Mouse (Mus musculus) neural tube, embryonic 13.5 days (tissue): ENCODE data around the gene Olfr156. TPM values are rescaled to one million over a fixed set of nuclear protein-coding genes. Genes with fewer than 3 reads are reported as not detected.

Source experiments
- ATAC-seq: fragments of 200-750 bp; cut with Nextera tagmentation; 2 replicates; pipeline ENCODE4 v1.8.0; 2017; ENCODE audit warnings: low read depth, mild to moderate bottlenecking, moderate TSS enrichment, moderate library complexity
- H3K27ac ChIP-seq: fragments of 300-500 bp; sonication (generic); replicated peaks from 2 replicates; pipeline ENCODE4 v1.5.1; 2015; ENCODE audit warnings: moderate library complexity, mild to moderate bottlenecking, inconsistent platforms
- H3K27me3 ChIP-seq: fragments of 300-500 bp; sonication (generic); 2 replicates; pipeline ENCODE4 v1.6.1; 2015; ENCODE audit warnings: mild to moderate bottlenecking, inconsistent platforms
- H3K36me3 ChIP-seq: fragments of 300-500 bp; sonication (generic); 2 replicates; pipeline ENCODE4 v1.6.1; 2015; ENCODE audit warnings: mild to moderate bottlenecking, inconsistent platforms
- H3K4me1 ChIP-seq: fragments of 300-500 bp; sonication (generic); replicated peaks from 2 replicates; pipeline ENCODE4 v1.6.1; 2015; ENCODE audit warnings: inconsistent platforms
- H3K4me2 ChIP-seq: fragments of 300-500 bp; sonication (generic); 2 replicates; pipeline ENCODE4 v1.6.1; 2015; ENCODE audit warnings: inconsistent platforms, mild to moderate bottlenecking, moderate library complexity
- H3K4me3 ChIP-seq: fragments of 300-500 bp; sonication (generic); 2 replicates; pipeline ENCODE4 v1.5.1; 2015; ENCODE audit warnings: mild to moderate bottlenecking, inconsistent platforms
- H3K9ac ChIP-seq: fragments of 300-500 bp; sonication (generic); 2 replicates; pipeline ENCODE4 v1.6.1; 2015; ENCODE audit warnings: moderate library complexity, mild to moderate bottlenecking, inconsistent platforms
- H3K9me3 ChIP-seq: fragments of 300-500 bp; sonication (generic); 2 replicates; pipeline ENCODE4 v1.6.1; 2016; ENCODE audit warnings: inconsistent platforms
- WGBS: fragments of 180-500 bp; shearing (Covaris S2); methylation state at CpG from one replicate; pipeline ENCODE4 v1.1.7; 2015; 5-methylcytosine and 5-hydroxymethylcytosine counted together
- polyA plus RNA-seq: library from polyadenylated mRNA; unstranded; fragments of >200 nt; fragmentation: Nextera tagmentation; extraction: Ambion mirVana; gene quantifications from 2 replicates; pipeline ENCODE4 v1.2.1, GENCODE M21; 2015

Gene Olfr156
- not detected in 2 replicates for polyA plus RNA-seq

GRCm38 (mm10) chr4:43823845-43824337, at the start of gene Olfr156:
Olfr156 (minus strand) TSS chr4:43823895.
- Histone ChIP-seq H3K4me1 (no peaks in the 10 kb centered on the region), H3K27ac (no peak within 1 kb of the TSS), H3K9ac (no peak within 1 kb of the TSS), H3K9me3 (no peaks in the 10 kb centered on the region), H3K4me2 (no peak within 1 kb of the TSS), H3K4me3 (no peak within 1 kb of the TSS), H3K27me3 (no peaks in the 10 kb centered on the region), H3K36me3 (no peaks in the 10 kb centered on the region)
- WGBS, result 22% methylated on average over 7 of the region's 7 CpGs
- ATAC-seq, result no peak

GRCm38 (mm10) chr4:43869821-43870220, 46.1 kb upstream of the Olfr156 start:
- no peak for ATAC-seq
- no peak overlapping the region for H3K4me2 ChIP-seq
- H3K4me1 ChIP-seq, result peaks cover 4% of the 10 kb centered on the region; the same call in 1 of the 2 replicates
- H3K27me3 ChIP-seq, result no peaks in the 10 kb centered on the region
- 90% methylated on average over 10 of the region's 10 CpGs for WGBS
- no peaks in the 10 kb centered on the region for H3K36me3 ChIP-seq
- H3K9me3 ChIP-seq, result 0 out of 2 replicates have a peak, but pooled peaks cover 7% of the 10 kb centered on the region
- H3K27ac ChIP-seq, result no peak overlapping the region
- no peak overlapping the region for H3K4me3 ChIP-seq
- no peak overlapping the region for H3K9ac ChIP-seq

GRCm38 (mm10) chr4:43863298-43863697, 39.6 kb upstream of the Olfr156 start:
- H3K27ac ChIP-seq, result no peak overlapping the region
- H3K4me1 ChIP-seq, result no peaks in the 10 kb centered on the region
- H3K27me3 ChIP-seq, result no peaks in the 10 kb centered on the region
- H3K9me3 ChIP-seq, result no peaks in the 10 kb centered on the region
- H3K4me3 ChIP-seq, result no peak overlapping the region
- H3K9ac ChIP-seq, result no peak overlapping the region
- 72% methylated on average over 4 of the region's 4 CpGs for WGBS
- no peaks in the 10 kb centered on the region for H3K36me3 ChIP-seq
- ATAC-seq, result no peak
- no peak overlapping the region for H3K4me2 ChIP-seq

- H3K4me1 ChIP-seq, result no peaks in the 10 kb centered on the region
- H3K9ac ChIP-seq, result no peak overlapping the region
- no peak overlapping the region for H3K4me2 ChIP-seq
- H3K27ac ChIP-seq, result no peak overlapping the region
- no peaks in the 10 kb centered on the region for H3K27me3 ChIP-seq
- no peak overlapping the region for H3K4me3 ChIP-seq
- no peak for ATAC-seq
- WGBS, result 22% methylated on average over 14 of the region's 14 CpGs
- H3K36me3 ChIP-seq, result no peaks in the 10 kb centered on the region
- no peaks in the 10 kb centered on the region for H3K9me3 ChIP-seq
Measured at GRCm38 (mm10) chr4:43860744-43861519, 37.2 kb upstream of the Olfr156 start.

GRCm38 (mm10) chr4:43859886-43860285, 36.2 kb upstream of the Olfr156 start:
- Histone ChIP-seq H3K9ac (no peak overlapping the region), H3K36me3 (no peaks in the 10 kb centered on the region), H3K9me3 (no peaks in the 10 kb centered on the region), H3K4me3 (no peak overlapping the region), H3K27ac (no peak overlapping the region), H3K4me2 (no peak overlapping the region), H3K4me1 (no peaks in the 10 kb centered on the region), H3K27me3 (no peaks in the 10 kb centered on the region)
- WGBS, result 79% methylated on average over 10 of the region's 10 CpGs
- no peak for ATAC-seq

GRCm38 (mm10) chr4:43854101-43854500, 30.4 kb upstream of the Olfr156 start:
- ATAC-seq, result no peak
- WGBS, result 79% methylated on average over 8 of the region's 8 CpGs
- H3K36me3 ChIP-seq, result no peaks in the 10 kb centered on the region
- no peak overlapping the region for H3K27ac ChIP-seq
- H3K4me3 ChIP-seq, result no peak overlapping the region
- no peak overlapping the region for H3K9ac ChIP-seq
- no peaks in the 10 kb centered on the region for H3K27me3 ChIP-seq
- no peaks in the 10 kb centered on the region for H3K4me1 ChIP-seq
- H3K9me3 ChIP-seq, result no peaks in the 10 kb centered on the region
- H3K4me2 ChIP-seq, result no peak overlapping the region

GRCm38 (mm10) chr4:43851265-43851664, 27.6 kb upstream of the Olfr156 start, which contains the start of gene Olfr155:
Olfr155 (plus strand) TSS chr4:43851565.
- 89% methylated on average over 6 of the region's 6 CpGs for WGBS
- Histone ChIP-seq H3K4me1 (no peaks in the 10 kb centered on the region), H3K27ac (no peak within 1 kb of the TSS), H3K9ac (no peak within 1 kb of the TSS), H3K4me2 (no peak within 1 kb of the TSS), H3K4me3 (no peak within 1 kb of the TSS), H3K9me3 (no peaks in the 10 kb centered on the region), H3K36me3 (no peaks in the 10 kb centered on the region), H3K27me3 (no peaks in the 10 kb centered on the region)
- no peak for ATAC-seq

GRCm38 (mm10) chr4:43840101-43840500, 16.4 kb upstream of the Olfr156 start, which contains the start of gene Olfr157:
Olfr157 (minus strand) TSS chr4:43840201.
- H3K9me3 ChIP-seq, result 0 out of 2 replicates have a peak, but pooled peaks cover 7% of the 10 kb centered on the region
- H3K4me3 ChIP-seq, result no peak within 1 kb of the TSS
- H3K9ac ChIP-seq, result no peak within 1 kb of the TSS
- no peaks in the 10 kb centered on the region for H3K27me3 ChIP-seq
- H3K27ac ChIP-seq, result no peak within 1 kb of the TSS
- WGBS, result 73% methylated on average over 1 of the region's 1 CpGs
- H3K4me1 ChIP-seq, result no peaks in the 10 kb centered on the region
- no peak for ATAC-seq
- H3K4me2 ChIP-seq, result no peak within 1 kb of the TSS
- no peaks in the 10 kb centered on the region for H3K36me3 ChIP-seq

GRCm38 (mm10) chr4:43838326-43838725, 14.6 kb upstream of the Olfr156 start:
- Histone ChIP-seq H3K4me2 (no peak overlapping the region), H3K4me3 (no peak overlapping the region), H3K9ac (no peak overlapping the region), H3K27ac (no peak overlapping the region), H3K4me1 (no peaks in the 10 kb centered on the region), H3K36me3 (no peaks in the 10 kb centered on the region), H3K27me3 (no peaks in the 10 kb centered on the region), H3K9me3 (0 out of 2 replicates have a peak, but pooled peaks cover 7% of the 10 kb centered on the region)
- 71% methylated on average over 3 of the region's 3 CpGs for WGBS
- ATAC-seq, result no peak

- no peak overlapping the region for H3K4me2 ChIP-seq
Measured at GRCm38 (mm10) chr4:43834749-43835148, 11.1 kb upstream of the Olfr156 start.

GRCm38 (mm10) chr4:43833752-43834151, 10.1 kb upstream of the Olfr156 start:
- WGBS, result 76% methylated on average over 5 of the region's 5 CpGs
- no peak for ATAC-seq

More at GRCm38 (mm10) chr4:43834749-43835148, 11.1 kb upstream of the Olfr156 start:
- ATAC-seq, result no peak
- Histone ChIP-seq H3K4me1 (no peaks in the 10 kb centered on the region), H3K27me3 (no peaks in the 10 kb centered on the region), H3K36me3 (no peaks in the 10 kb centered on the region), H3K9ac (no peak overlapping the region), H3K4me3 (no peak overlapping the region), H3K9me3 (no peaks in the 10 kb centered on the region), H3K27ac (no peak overlapping the region)
- 79% methylated on average over 4 of the region's 4 CpGs for WGBS

GRCm38 (mm10) chr4:43832031-43832430, 8.3 kb upstream of the Olfr156 start:
- no peak for ATAC-seq
- H3K27me3 ChIP-seq, result no peaks in the 10 kb centered on the region
- H3K4me3 ChIP-seq, result no peak overlapping the region
- no peaks in the 10 kb centered on the region for H3K9me3 ChIP-seq
- no peak overlapping the region for H3K4me2 ChIP-seq
- H3K9ac ChIP-seq, result no peak overlapping the region
- WGBS, result 76% methylated on average over 5 of the region's 5 CpGs
- H3K27ac ChIP-seq, result no peak overlapping the region
- H3K36me3 ChIP-seq, result no peaks in the 10 kb centered on the region
- no peaks in the 10 kb centered on the region for H3K4me1 ChIP-seq

More at GRCm38 (mm10) chr4:43833752-43834151, 10.1 kb upstream of the Olfr156 start:
- Histone ChIP-seq H3K4me3 (no peak overlapping the region), H3K9me3 (no peaks in the 10 kb centered on the region), H3K4me1 (no peaks in the 10 kb centered on the region), H3K27ac (no peak overlapping the region), H3K9ac (no peak overlapping the region), H3K27me3 (no peaks in the 10 kb centered on the region), H3K4me2 (no peak overlapping the region), H3K36me3 (no peaks in the 10 kb centered on the region)
